Mouse (Mus musculus): ENCODE measurements around the gene Slc6a3. TPM values are rescaled to one million over a fixed set of nuclear protein-coding genes. Genes with fewer than 3 reads are reported as not detected.

The Slc6a3 gene
- 0.20 TPM in 1 of 2 replicates, not detected in the other for polyA plus RNA-seq (2015; fragmentation: Nextera tagmentation; extraction: Ambion mirVana)

DNA sequence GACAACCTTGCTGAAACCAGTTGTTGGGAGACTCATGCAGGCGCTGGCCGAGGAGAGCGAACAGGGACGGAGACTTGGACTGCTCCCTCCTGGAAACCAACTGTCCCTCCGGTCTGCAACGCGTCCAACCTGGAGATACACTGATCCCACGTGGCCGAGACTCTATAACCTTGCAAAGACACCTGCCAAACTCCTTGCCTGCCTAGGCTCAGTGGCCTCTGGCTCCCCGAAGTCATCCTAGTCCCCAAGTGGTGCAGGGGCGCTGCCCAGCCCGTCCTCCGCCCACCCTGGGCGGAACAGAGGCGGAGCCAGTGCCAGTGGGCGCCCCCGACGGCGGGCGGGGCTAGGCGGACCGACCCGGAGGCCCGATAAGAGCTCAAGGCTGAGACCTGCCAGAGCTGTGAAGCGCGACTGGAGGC is at the start of gene Slc6a3:
Gene Slc6a3, plus strand, starts transcription at position 345 of the 419 bp plus-strand sequence.
- H3K4me1 ChIP-seq: peaks cover 14% of the 10 kb centered on the region
- peak; percentile 63; the same call in 1 of the 2 replicates for ATAC-seq (ENCODE audit: extremely low read depth, insufficient number of reproducible peaks, low FRiP score, low TSS enrichment)
- under 1% methylated on average over 26 of the region's 26 CpGs for WGBS
- H3K9me3 ChIP-seq: no peaks in the 10 kb centered on the region
- peak within 1 kb of the TSS; percentile 56 for H3K4me3 ChIP-seq
- H3K4me2 ChIP-seq: peak within 1 kb of the TSS; percentile 87
- H3K9ac ChIP-seq: peak within 1 kb of the TSS; percentile 68
- no peaks in the 10 kb centered on the region for H3K36me3 ChIP-seq
- no peak within 1 kb of the TSS for H3K27ac ChIP-seq (replicated peaks)
- H3K27me3 ChIP-seq (replicated peaks): peaks cover 73% of the 10 kb centered on the region

DNA sequence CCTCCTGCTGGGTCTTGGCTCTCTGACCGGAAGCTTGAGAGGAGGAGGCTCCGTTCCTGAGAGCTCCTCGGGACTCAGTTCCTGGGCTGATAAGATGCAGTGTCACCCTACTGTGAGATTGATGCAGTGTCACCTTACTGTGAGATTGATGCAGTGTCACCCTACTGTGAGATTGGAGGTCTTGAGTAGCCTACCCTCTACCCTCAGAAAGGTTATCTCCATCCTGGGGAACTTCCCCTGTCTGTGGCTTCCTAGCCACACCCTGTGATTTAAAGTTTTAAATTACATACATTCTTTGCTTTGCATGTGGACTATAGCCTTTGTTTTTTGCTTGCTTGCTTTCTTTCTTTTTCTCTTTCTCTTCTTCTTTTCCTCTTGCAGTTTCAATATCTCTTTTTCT is 48.4 kb upstream of the Slc6a3 start:
- no peak overlapping the region for H3K9ac ChIP-seq
- no peak overlapping the region for H3K4me2 ChIP-seq
- no peak overlapping the region for H3K4me3 ChIP-seq
- peaks cover 36% of the 10 kb centered on the region for H3K4me1 ChIP-seq
- peaks cover 8% of the 10 kb centered on the region; the same call in 1 of the 2 replicates for H3K9me3 ChIP-seq
- no peak overlapping the region for H3K27ac ChIP-seq (replicated peaks)
- H3K36me3 ChIP-seq: peaks cover 73% of the 10 kb centered on the region
- WGBS: 29% methylated on average over 3 of the region's 3 CpGs
- no peak for ATAC-seq (ENCODE audit: extremely low read depth, insufficient number of reproducible peaks, low FRiP score, low TSS enrichment)
- no peaks in the 10 kb centered on the region for H3K27me3 ChIP-seq (replicated peaks)

DNA sequence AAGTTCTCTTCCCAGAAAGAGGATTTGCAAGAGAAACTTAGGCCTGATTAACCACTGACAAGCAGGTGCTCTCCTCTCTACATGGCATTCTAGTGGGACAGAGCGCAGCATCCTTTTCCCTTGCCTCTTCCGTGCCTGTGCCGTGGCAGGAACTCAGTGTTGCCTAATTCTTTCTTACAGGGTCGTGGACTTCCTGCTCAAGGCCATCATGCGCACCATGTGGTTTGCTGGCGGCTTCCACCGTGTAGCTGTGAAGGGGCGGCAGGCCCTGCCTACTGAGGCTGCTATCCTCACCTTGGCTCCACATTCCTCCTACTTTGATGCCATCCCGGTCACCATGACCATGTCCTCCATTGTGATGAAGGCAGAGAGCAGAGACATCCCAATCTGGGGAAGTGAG is 47.8 kb upstream of the Slc6a3 start:
- ATAC-seq (ENCODE audit: extremely low read depth, insufficient number of reproducible peaks, low FRiP score, low TSS enrichment): no peak
- Histone ChIP-seq H3K9me3 (peaks cover 8% of the 10 kb centered on the region; the same call in 1 of the 2 replicates), H3K4me2 (no peak overlapping the region), H3K9ac (no peak overlapping the region), H3K27ac (replicated peaks) (no peak overlapping the region), H3K4me1 (peaks cover 30% of the 10 kb centered on the region), H3K4me3 (no peak overlapping the region), H3K36me3 (peaks cover 77% of the 10 kb centered on the region), H3K27me3 (replicated peaks) (no peaks in the 10 kb centered on the region)
- WGBS: 84% methylated on average over 9 of the region's 9 CpGs

DNA sequence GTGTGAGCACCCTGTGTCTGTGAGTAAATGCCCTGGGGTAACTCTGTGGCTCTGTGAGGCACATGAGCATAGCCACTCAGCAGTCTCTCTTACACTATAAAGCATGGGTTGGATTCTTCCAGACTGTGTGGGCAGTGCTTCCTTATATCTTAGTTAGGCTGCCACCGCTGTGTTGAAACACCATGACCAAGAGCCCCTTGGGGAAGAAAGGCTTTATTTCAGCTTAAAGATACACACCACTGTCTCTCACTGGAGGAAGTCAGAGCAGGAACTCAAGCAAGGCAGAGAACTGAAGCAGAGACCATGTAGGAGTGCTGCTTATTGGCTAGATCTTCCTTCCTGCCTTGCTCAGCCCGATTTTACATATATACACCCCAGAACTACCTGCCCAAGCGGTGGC is 46.6 kb upstream of the Slc6a3 start:
- no peak overlapping the region for H3K4me2 ChIP-seq
- no peak overlapping the region for H3K27ac ChIP-seq (replicated peaks)
- no peak for ATAC-seq (ENCODE audit: extremely low read depth, insufficient number of reproducible peaks, low FRiP score, low TSS enrichment)
- H3K9ac ChIP-seq: no peak overlapping the region
- H3K4me1 ChIP-seq: peaks cover 18% of the 10 kb centered on the region
- no peaks in the 10 kb centered on the region for H3K27me3 ChIP-seq (replicated peaks)
- no peak overlapping the region for H3K4me3 ChIP-seq
- H3K9me3 ChIP-seq: peaks cover 8% of the 10 kb centered on the region; the same call in 1 of the 2 replicates
- H3K36me3 ChIP-seq: peaks cover 85% of the 10 kb centered on the region
- 81% methylated on average over 3 of the region's 3 CpGs for WGBS

DNA sequence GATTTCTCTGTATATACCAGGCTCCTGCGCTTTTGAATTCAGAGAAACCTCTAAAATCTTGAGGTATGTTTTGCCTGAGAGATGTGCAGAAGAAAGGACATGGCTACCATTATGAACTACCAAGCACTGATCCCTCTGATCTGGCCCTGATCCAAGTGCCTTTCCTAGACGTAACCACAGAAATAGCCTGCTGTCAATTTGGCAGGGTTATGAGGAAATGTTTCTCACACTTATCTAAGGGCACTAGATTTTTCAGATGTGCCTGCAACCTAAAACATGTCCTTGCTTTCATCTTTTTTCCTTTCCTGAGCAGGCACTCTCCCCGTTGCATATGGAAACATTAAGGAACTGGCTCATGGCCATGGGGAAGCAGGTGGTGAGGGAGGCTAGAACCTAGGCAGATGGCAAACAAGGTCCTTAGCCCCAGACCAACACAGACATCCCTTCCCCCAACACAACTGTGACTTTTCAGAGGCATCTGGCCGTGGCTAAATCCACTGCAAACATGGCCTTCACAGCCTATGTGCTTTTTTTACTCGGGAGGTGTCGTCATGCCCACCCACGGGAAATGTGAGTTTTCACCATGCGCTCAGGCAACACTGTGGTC is 45.9 kb upstream of the Slc6a3 start:
- peaks cover 15% of the 10 kb centered on the region for H3K4me1 ChIP-seq
- no peak for ATAC-seq (ENCODE audit: extremely low read depth, insufficient number of reproducible peaks, low FRiP score, low TSS enrichment)
- no peak overlapping the region for H3K4me3 ChIP-seq
- peaks cover 8% of the 10 kb centered on the region; the same call in 1 of the 2 replicates for H3K9me3 ChIP-seq
- 71% methylated on average over 8 of the region's 8 CpGs for WGBS
- H3K27ac ChIP-seq (replicated peaks): no peak overlapping the region
- no peaks in the 10 kb centered on the region for H3K27me3 ChIP-seq (replicated peaks)
- no peak overlapping the region for H3K4me2 ChIP-seq
- peaks cover 85% of the 10 kb centered on the region for H3K36me3 ChIP-seq
- H3K9ac ChIP-seq: no peak overlapping the region

DNA sequence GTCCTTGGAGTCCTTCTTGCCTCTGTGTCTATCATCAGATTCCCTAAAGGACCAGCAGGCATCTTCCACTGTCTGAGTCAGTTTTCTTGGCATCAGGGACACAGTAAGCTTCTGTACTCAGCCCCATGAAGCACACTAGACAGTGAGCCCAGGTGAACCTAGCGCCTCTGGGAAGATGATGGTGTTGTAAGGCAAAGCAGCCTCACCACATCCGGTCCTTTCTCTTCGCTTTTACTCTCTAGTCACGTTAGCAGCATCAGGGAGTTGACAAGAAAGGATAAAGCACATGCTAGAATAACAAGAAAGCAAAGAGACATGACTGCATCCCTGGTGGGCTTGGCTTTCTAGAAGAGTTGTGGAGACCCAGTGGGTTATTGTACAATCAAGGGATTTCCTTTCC is 43.4 kb upstream of the Slc6a3 start:
- H3K4me3 ChIP-seq: no peak overlapping the region
- ATAC-seq (ENCODE audit: extremely low read depth, insufficient number of reproducible peaks, low FRiP score, low TSS enrichment): no peak
- H3K27ac ChIP-seq (replicated peaks): no peak overlapping the region
- 86% methylated on average over 4 of the region's 4 CpGs for WGBS
- no peak overlapping the region for H3K4me2 ChIP-seq
- no peaks in the 10 kb centered on the region for H3K9me3 ChIP-seq
- peaks cover 10% of the 10 kb centered on the region for H3K4me1 ChIP-seq
- no peaks in the 10 kb centered on the region for H3K27me3 ChIP-seq (replicated peaks)
- H3K9ac ChIP-seq: no peak overlapping the region
- H3K36me3 ChIP-seq: peaks cover 91% of the 10 kb centered on the region

DNA sequence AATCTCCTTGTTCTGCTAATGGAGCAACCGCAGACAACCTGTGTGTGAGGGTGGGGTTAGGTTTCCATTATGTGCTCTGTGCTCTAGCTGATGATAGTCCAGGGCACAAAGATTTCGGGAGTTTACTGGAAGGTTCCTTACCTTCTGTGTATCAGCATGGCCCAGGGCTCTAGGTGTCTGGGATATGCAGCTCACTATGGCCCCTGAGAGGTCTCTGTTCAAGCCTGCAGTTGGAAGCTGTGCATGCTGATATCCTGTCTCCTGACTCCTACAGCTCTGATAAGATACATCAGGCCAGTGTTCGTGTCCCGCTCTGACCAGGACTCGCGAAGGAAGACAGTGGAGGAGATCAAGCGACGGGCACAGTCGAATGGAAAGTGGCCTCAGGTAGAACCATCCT is 42.0 kb upstream of the Slc6a3 start:
- WGBS: 79% methylated on average over 9 of the region's 9 CpGs
- Histone ChIP-seq H3K27me3 (replicated peaks) (no peaks in the 10 kb centered on the region), H3K27ac (replicated peaks) (no peak overlapping the region), H3K4me3 (no peak overlapping the region), H3K4me1 (peaks cover 7% of the 10 kb centered on the region), H3K9me3 (no peaks in the 10 kb centered on the region), H3K36me3 (peaks cover 93% of the 10 kb centered on the region), H3K9ac (no peak overlapping the region), H3K4me2 (no peak overlapping the region)
- no peak for ATAC-seq (ENCODE audit: extremely low read depth, insufficient number of reproducible peaks, low FRiP score, low TSS enrichment)

DNA sequence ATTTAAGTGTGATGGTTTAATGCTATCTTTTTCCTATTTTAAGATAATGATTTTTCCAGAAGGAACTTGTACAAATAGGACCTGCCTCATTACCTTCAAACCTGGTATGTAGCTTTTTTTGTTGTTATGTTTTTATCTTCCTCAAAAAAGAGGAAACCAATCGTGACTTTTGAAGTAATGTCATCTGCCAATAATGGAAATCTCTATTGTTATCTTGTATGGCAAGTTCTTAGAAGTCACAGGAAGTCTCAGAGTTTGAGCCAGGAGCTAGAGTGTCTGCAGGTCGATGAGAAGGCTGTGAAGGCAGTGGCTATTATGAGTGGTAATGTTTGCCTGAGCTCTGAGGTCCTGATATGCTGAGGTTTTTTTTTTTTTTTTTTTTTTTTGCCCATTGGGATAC is 40.4 kb upstream of the Slc6a3 start:
- 45% methylated on average over 2 of the region's 2 CpGs for WGBS
- no peak for ATAC-seq (ENCODE audit: extremely low read depth, insufficient number of reproducible peaks, low FRiP score, low TSS enrichment)
- H3K27me3 ChIP-seq (replicated peaks): no peaks in the 10 kb centered on the region
- H3K4me2 ChIP-seq: no peak overlapping the region
- no peak overlapping the region for H3K9ac ChIP-seq
- H3K9me3 ChIP-seq: no peaks in the 10 kb centered on the region
- H3K36me3 ChIP-seq: peaks cover 85% of the 10 kb centered on the region
- H3K27ac ChIP-seq (replicated peaks): no peak overlapping the region
- H3K4me3 ChIP-seq: no peak overlapping the region
- H3K4me1 ChIP-seq: peaks cover 13% of the 10 kb centered on the region

DNA sequence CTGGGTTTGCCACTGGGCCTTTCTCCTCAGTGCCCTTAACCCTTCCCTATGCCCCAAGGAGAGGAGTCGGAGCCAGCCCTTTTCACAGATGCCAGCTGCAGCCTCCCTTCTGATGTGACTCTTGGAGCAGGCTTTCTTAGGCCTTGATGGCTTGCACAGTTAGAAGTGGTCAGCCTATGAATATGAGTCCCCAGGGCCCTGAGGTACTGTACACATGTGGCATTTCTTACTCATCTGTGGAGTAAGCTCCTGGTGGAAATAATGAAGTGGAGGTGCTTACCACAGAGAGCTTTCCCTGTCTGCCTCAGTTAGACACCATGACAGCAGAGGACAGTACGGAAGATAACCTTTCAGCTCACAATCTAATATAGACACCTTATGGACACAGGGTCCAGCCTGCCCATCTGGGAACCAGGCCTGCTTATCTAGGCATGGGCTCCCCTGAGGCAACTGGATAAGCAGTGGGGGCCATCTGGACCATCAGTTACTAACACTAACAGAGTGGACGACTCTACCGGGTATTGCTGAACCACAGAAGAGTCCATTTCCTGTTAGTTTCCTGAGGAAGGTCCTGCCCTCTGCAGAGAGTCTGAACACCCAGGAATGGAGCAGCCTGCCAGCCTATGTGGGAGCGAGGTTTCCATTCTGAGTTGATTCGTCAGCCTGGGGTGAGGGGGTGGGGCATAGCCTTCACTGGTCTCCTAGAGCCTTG is 36.5 kb upstream of the Slc6a3 start:
- WGBS: 55% methylated on average over 6 of the region's 6 CpGs
- H3K27ac ChIP-seq (replicated peaks): peak overlapping the region; percentile 36
- no peak overlapping the region for H3K9ac ChIP-seq
- no peak overlapping the region for H3K4me3 ChIP-seq
- ATAC-seq (ENCODE audit: extremely low read depth, insufficient number of reproducible peaks, low FRiP score, low TSS enrichment): no peak
- no peak overlapping the region for H3K4me2 ChIP-seq
- H3K9me3 ChIP-seq: no peaks in the 10 kb centered on the region
- H3K4me1 ChIP-seq: peaks cover 13% of the 10 kb centered on the region
- H3K27me3 ChIP-seq (replicated peaks): no peaks in the 10 kb centered on the region
- peaks cover 73% of the 10 kb centered on the region for H3K36me3 ChIP-seq

DNA sequence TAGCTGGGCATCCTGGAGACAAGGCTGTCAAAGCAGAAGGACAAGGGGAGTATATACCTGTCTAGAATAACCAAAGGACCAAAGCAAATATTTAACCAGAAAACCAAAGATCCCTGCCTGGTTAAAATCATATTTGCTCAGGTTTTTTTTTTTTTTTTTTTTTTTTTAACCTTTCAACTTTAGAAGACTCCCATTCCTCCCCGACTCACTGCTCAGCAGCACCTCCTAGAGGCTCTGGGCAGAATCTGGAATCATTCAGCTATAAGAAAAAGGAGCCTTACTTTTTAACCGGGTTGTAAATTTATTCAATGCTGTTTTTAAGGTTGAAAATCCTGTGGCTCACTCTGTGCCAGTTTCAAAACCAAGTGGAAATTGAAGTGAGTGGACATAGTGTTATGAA is 33.8 kb upstream of the Slc6a3 start:
- no peak for ATAC-seq (ENCODE audit: extremely low read depth, insufficient number of reproducible peaks, low FRiP score, low TSS enrichment)
- Histone ChIP-seq H3K27ac (replicated peaks) (no peak overlapping the region), H3K27me3 (replicated peaks) (no peaks in the 10 kb centered on the region), H3K4me1 (peaks cover 13% of the 10 kb centered on the region), H3K4me2 (no peak overlapping the region), H3K9me3 (no peaks in the 10 kb centered on the region), H3K36me3 (peaks cover 67% of the 10 kb centered on the region), H3K9ac (no peak overlapping the region), H3K4me3 (no peak overlapping the region)
- 63% methylated on average over 2 of the region's 2 CpGs for WGBS

DNA sequence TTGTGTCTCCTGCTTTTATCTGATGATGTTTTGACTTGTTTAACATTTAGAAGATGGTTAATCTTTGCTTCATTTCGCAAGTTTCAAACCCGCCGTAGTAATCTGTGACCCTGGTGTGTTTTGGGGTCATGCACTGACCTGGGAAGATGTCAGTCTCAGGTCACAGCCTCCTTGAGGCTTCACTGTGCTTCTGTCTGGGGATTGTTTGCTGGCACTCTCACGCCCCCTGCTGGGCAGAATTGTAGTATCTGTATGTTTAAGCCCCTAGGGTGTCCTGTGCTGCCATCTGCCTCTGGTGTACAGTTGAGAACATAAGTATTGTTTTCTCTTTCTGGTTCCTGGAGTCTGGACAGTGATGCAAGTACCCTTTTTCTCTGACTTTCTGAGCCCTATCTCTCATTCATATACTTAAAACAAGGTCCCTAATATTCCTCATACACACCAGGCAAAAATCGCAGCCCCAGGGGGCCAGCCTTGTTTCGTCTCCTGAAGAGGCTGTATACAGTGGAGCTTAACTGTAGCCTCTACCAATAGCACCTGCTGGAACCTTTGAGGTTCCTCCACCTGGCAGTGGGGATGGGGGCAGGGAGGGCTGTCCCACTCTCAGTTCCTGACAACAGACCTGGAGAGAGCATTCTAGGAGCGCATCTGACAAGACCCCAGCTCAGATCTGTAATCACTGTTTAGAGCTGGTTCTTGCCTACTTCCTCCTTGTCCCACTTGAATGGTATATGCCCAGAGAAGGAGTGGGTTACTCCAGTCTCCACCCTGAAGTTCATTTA is 30.7 kb upstream of the Slc6a3 start:
- WGBS: 65% methylated on average over 7 of the region's 7 CpGs
- Histone ChIP-seq H3K4me3 (no peak overlapping the region), H3K9me3 (no peaks in the 10 kb centered on the region)

More for the DNA sequence above, 30.7 kb upstream of the Slc6a3 start:
- peaks cover 66% of the 10 kb centered on the region for H3K36me3 ChIP-seq
- no peaks in the 10 kb centered on the region for H3K4me1 ChIP-seq
- ATAC-seq (ENCODE audit: extremely low read depth, insufficient number of reproducible peaks, low FRiP score, low TSS enrichment): no peak
- no peaks in the 10 kb centered on the region for H3K27me3 ChIP-seq (replicated peaks)
- no peak overlapping the region for H3K9ac ChIP-seq
- H3K4me2 ChIP-seq: no peak overlapping the region
- no peak overlapping the region for H3K27ac ChIP-seq (replicated peaks)
